Mouse (Mus musculus) T-helper 17 cell (primary cell): ENCODE data around the gene Gemin6.
"Not testable (repeated sequence)": the region's sequence is repeated elsewhere in the genome, so short reads cannot be mapped to it uniquely, and the experiment has no call there.

Experiments
- in situ Hi-C, 2 experiments: fragments of 300-600 bp; cut with MboI, MseI; formaldehyde crosslinking; loops; 1 replicate in 1 of 2; 2 replicates in 1 of 2; pipeline ENCODE4 v1.15.1; 2025; ENCODE audit warnings: high pct_unique_total_duplicates in 2 of 2

Gene Gemin6

GRCm38 (mm10) chr17:80229396-80229795 is 5.2 kb downstream of the Gemin6 start:
- in situ Hi-C loops, result loop anchor here in 1 of 2 experiments (10.0 kb wide), 2 partner anchors 325 to 335 kb away; partner anchors contain the start of gene Atl2

GRCm38 (mm10) chr17:80233844-80234243 is 9.6 kb downstream of the Gemin6 start:
- in situ Hi-C loops, result no loop called here

DNA sequence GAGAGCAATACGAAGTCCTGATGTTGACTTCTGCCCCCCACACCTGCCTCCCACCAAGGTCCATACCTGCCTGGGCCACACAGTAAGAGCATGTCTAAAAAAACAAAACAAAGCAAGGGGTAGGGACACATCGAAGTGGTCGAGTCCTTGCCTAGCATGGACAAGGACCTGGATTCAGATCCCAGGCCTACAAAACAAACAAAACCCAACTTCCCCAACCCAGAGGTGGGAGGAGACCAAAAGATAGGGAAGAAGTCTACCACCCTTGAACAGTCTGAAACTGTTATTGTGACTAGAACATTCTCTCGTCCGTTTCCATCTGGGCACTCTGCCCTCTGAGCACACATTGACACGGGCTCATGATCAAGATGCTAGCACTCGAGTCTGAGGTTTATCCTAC is 10.1 kb downstream of the Gemin6 start:
- in situ Hi-C loops, result no loop called here

- in situ Hi-C loops, result no loop called here
These were observed 11.2 kb downstream of the Gemin6 start for GRCm38 (mm10) chr17:80235477-80235876.

DNA sequence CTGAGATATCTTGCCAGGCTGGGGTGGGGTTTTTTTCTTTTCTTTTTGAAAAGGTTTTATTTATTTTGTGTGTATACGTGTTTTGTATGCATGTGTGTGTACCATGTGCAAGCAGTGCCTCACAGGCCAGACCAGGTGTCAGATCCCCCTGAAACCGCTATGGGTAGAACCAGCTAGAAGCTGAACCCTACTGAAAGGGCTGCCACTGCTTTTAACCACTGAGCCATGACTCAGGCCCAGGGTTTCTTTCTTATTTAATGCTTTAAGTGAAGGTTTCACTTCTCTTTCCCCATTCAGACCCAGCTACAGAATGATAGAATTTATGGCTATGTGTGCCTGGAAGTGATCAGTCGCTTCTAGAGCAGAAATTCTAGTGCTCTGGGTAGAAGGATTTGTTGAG is 12.6 kb downstream of the Gemin6 start:
- in situ Hi-C loops, result no loop called here

GRCm38 (mm10) chr17:80237475-80237874 is 13.2 kb downstream of the Gemin6 start:
- in situ Hi-C loops, result no loop called here

DNA sequence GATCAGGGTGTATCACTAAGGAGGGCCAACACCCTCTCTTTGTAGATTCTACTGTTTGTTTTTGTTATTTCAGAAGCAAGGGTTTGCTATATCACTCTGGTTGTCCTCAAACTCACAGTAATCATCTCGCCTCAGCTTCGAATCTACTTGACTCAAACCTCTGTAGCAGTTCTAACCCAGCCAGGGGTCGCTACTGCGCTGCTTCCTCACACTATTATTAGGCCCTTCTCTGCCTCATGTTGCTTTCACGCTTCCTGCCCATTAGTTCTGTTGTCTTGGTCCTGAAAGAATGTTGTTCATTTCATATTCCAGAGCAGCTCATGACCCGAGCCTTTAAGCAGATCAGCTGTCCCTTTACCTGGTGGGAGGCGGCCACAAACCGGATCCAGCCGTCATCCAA is 17.4 kb downstream of the Gemin6 start:
- in situ Hi-C loops, result no loop called here

GRCm38 (mm10) chr17:80243116-80243515 is 18.9 kb downstream of the Gemin6 start:
- in situ Hi-C loops, result no loop called here

GRCm38 (mm10) chr17:80252757-80253525 is 28.7 kb downstream of the Gemin6 start:
- in situ Hi-C loops, result no loop called here

GRCm38 (mm10) chr17:80254421-80254820 is 30.2 kb downstream of the Gemin6 start:
- in situ Hi-C loops, result no loop called here

- in situ Hi-C loops, result no loop called here
These were observed 31.0 kb downstream of the Gemin6 start for GRCm38 (mm10) chr17:80255208-80255607.

GRCm38 (mm10) chr17:80267065-80267464 is 42.8 kb downstream of the Gemin6 start:
- in situ Hi-C loops, result no loop called here

DNA sequence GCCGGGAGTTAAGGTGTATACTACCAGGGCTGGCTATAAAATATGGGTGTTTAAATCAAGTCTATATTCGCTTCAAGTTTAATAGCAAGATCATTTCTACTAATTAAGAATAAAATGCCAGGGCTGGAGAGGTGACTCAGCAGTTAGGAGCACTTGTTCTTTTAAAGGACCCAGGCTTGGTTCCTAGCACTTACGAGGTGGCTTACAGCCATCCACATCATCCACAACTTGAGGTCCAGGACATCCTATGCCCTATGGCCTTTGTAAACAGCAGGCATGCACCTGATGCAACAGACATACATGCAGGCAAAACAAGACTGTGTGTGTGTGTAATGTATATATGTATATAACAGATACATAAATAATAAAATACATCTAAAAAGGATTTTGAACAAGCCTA is 43.9 kb downstream of the Gemin6 start:
- in situ Hi-C loops, result no loop called here

- in situ Hi-C loops, result not testable (repeated sequence)
These were observed 46.4 kb downstream of the Gemin6 start for GRCm38 (mm10) chr17:80270622-80271021.
